Mouse (Mus musculus) frontal cortex, postnatal 36 days (tissue): ENCODE data around the gene Ndufa12.

Experiments used
- DNase-seq, 2 experiments: peaks; one replicate each; pipeline ENCODE4 v3.0.0; 2022; ENCODE audit warnings: low spot score in 2 of 2

Gene Ndufa12

GRCm38 (mm10) chr10:94230172-94230981 is 31.9 kb downstream of the Ndufa12 start:
- DNase-seq = peak; percentile 44 to 65

GRCm38 (mm10) chr10:94231025-94231424 is 32.5 kb downstream of the Ndufa12 start:
- no peak for DNase-seq

- DNase-seq = no peak
These were observed 36.7 kb downstream of the Ndufa12 start for GRCm38 (mm10) chr10:94235200-94235599.

GRCm38 (mm10) chr10:94241346-94241745 is 42.8 kb downstream of the Ndufa12 start:
- no peak for DNase-seq

GRCm38 (mm10) chr10:94247748-94248349 is 49.3 kb downstream of the Ndufa12 start:
- DNase-seq = no peak

- no peak for DNase-seq
These were observed 51.3 kb downstream of the Ndufa12 start for GRCm38 (mm10) chr10:94249575-94250456.

GRCm38 (mm10) chr10:94253260-94253807 is 54.8 kb downstream of the Ndufa12 start:
- DNase-seq = no peak

GRCm38 (mm10) chr10:94254766-94255165 is 56.2 kb downstream of the Ndufa12 start:
- DNase-seq = no peak

- no peak for DNase-seq
These were observed 57.2 kb downstream of the Ndufa12 start for GRCm38 (mm10) chr10:94255744-94256143.

- DNase-seq = no peak
These were observed 58.0 kb downstream of the Ndufa12 start for GRCm38 (mm10) chr10:94256518-94256917.

- no peak for DNase-seq
These were observed 62.0 kb downstream of the Ndufa12 start for GRCm38 (mm10) chr10:94260544-94260943.

GRCm38 (mm10) chr10:94262646-94263045 is 64.1 kb downstream of the Ndufa12 start:
- DNase-seq = no peak

GRCm38 (mm10) chr10:94263211-94263610 is 64.7 kb downstream of the Ndufa12 start:
- DNase-seq = no peak

GRCm38 (mm10) chr10:94265656-94266542 is 67.4 kb downstream of the Ndufa12 start:
- no peak for DNase-seq
